Mouse (Mus musculus) cerebellum, adult 9-11 months (tissue): Measurements from ENCODE around the gene Vmn1r15.

Experiments used
- DNase-seq: peaks from one replicate; pipeline ENCODE4 v3.0.0; 2022

The Vmn1r15 gene

GRCm38 (mm10) chr6:57257652-57258051 lies at the start of gene Vmn1r15:
TSS of gene Vmn1r15 (plus strand) at chr6:57257952.
- no peak for DNase-seq

GRCm38 (mm10) chr6:57231386-57231785 lies 26.4 kb upstream of the Vmn1r15 start, which contains the start of gene Vmn1r14:
TSS of gene Vmn1r14 (plus strand) at chr6:57231686.
- DNase-seq, result no peak

GRCm38 (mm10) chr6:57260990-57261389 lies 3.2 kb downstream of the Vmn1r15 start:
- no peak for DNase-seq

GRCm38 (mm10) chr6:57271881-57272280 lies 14.1 kb downstream of the Vmn1r15 start:
- DNase-seq, result no peak

GRCm38 (mm10) chr6:57272517-57272916 lies 14.8 kb downstream of the Vmn1r15 start:
- DNase-seq, result no peak

- no peak for DNase-seq
Observed at GRCm38 (mm10) chr6:57278952-57279351, 21.2 kb downstream of the Vmn1r15 start.
